Mouse (Mus musculus) kidney, postnatal 0 days (tissue): Measurements from ENCODE around the gene Ppp2r5e. TPM values are rescaled to one million over a fixed set of nuclear protein-coding genes. Genes with fewer than 3 reads are reported as not detected.

Source experiments
- ATAC-seq: fragments of 200-750 bp; cut with Nextera tagmentation; replicated peaks from 2 replicates; pipeline ENCODE4 v1.8.0; 2017; ENCODE audit warnings: low read depth, moderate number of reproducible peaks, moderate TSS enrichment, moderate library complexity; ENCODE audit not compliant: low FRiP score
- DNase-seq: peaks from one replicate; pipeline ENCODE4 v3.0.0-alpha.2; 2016; ENCODE audit warnings: low spot score
- H3K27ac ChIP-seq: fragments of 300-500 bp; sonication (generic); 2 replicates; pipeline ENCODE4 v1.5.1; 2014; ENCODE audit warnings: mild to moderate bottlenecking
- H3K27me3 ChIP-seq: fragments of 300-500 bp; sonication (generic); 2 replicates; pipeline ENCODE4 v1.6.1; 2014; ENCODE audit warnings: low read length, mixed read lengths; ENCODE audit not compliant: insufficient read depth
- H3K36me3 ChIP-seq: fragments of 300-500 bp; sonication (generic); 2 replicates; pipeline ENCODE4 v1.6.1; 2014; ENCODE audit warnings: low read length, mixed read lengths; ENCODE audit not compliant: insufficient read depth
- H3K4me1 ChIP-seq: fragments of 300-500 bp; sonication (generic); replicated peaks from 2 replicates; pipeline ENCODE4 v1.6.1; 2014; ENCODE audit warnings: antibody characterized with exemption, low read length, mixed read lengths; ENCODE audit not compliant: insufficient read depth
- H3K4me2 ChIP-seq: fragments of 300-500 bp; sonication (generic); 2 replicates; pipeline ENCODE4 v1.6.1; 2014; ENCODE audit warnings: mild to moderate bottlenecking, low read length, moderate library complexity, mixed read lengths
- H3K4me3 ChIP-seq: fragments of 300-500 bp; sonication (generic); replicated peaks from 2 replicates; pipeline ENCODE4 v1.5.1; 2014; ENCODE audit warnings: low read depth, low read length
- H3K9ac ChIP-seq: fragments of 300-500 bp; sonication (generic); 2 replicates; pipeline ENCODE4 v1.6.1; 2014; ENCODE audit warnings: low read depth, low read length
- H3K9me3 ChIP-seq: fragments of 300-500 bp; sonication (generic); replicated peaks from 2 replicates; pipeline ENCODE4 v1.6.1; 2016; ENCODE audit warnings: low read length, inconsistent platforms, mixed read lengths
- CTCF ChIP-seq: IDR thresholded peaks from 2 replicates; pipeline ENCODE4 v1.5.1; 2016; ENCODE audit warnings: antibody characterized with exemption, low read depth, mild to moderate bottlenecking, moderate library complexity
- WGBS: fragments of 180-500 bp; shearing (Covaris S2); extraction: QIAGEN DNeasy Blood & Tissue Kit; methylation state at CpG from one replicate; pipeline ENCODE4 v1.1.7; 2014; 5-methylcytosine and 5-hydroxymethylcytosine counted together
- polyA plus RNA-seq: library from polyadenylated mRNA; unstranded; fragments of >200 nt; fragmentation: Nextera tagmentation; extraction: Ambion mirVana; gene quantifications from 2 replicates; pipeline ENCODE4 v1.2.1, GENCODE M21; 2015

Gene Ppp2r5e
- polyA plus RNA-seq, 1 experiment from 2014 or later, result 16.0 TPM

DNA sequence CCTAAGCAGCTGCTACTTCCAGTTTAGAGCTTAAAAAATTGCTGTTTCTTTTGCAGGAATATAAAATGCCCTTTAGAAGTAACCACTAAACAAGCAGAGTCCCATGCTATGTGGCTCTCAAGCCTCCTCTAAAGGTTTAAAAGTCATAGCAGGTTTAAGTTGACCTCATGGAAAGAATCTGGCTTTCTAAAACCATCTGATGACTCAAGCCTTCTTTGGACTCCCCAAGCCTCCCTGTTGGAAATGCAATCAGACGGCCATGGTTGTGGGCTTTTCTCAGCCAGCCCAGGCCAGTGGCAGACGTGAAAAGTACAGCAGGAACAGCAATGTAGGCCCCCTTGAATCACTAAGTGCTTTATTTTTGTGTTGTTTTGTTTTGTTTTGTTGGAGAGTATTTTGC is 51.4 kb downstream of the Ppp2r5e start:
- Histone ChIP-seq H3K4me2 (no peak overlapping the region), H3K9me3 (no peaks in the 10 kb centered on the region), H3K4me1 (peaks cover 11% of the 10 kb centered on the region; the same call in 1 of the 2 replicates), H3K4me3 (no peak overlapping the region), H3K36me3 (no peaks in the 10 kb centered on the region), H3K27ac (0 out of 2 replicates have a peak overlapping the region, but pooled peaks have one; percentile 8), H3K9ac (no peak overlapping the region), H3K27me3 (no peaks in the 10 kb centered on the region)
- no peak for DNase-seq
- no peak for TF ChIP-seq CTCF
- WGBS, result 77% methylated on average over 2 of the region's 2 CpGs
- ATAC-seq, result no peak

DNA sequence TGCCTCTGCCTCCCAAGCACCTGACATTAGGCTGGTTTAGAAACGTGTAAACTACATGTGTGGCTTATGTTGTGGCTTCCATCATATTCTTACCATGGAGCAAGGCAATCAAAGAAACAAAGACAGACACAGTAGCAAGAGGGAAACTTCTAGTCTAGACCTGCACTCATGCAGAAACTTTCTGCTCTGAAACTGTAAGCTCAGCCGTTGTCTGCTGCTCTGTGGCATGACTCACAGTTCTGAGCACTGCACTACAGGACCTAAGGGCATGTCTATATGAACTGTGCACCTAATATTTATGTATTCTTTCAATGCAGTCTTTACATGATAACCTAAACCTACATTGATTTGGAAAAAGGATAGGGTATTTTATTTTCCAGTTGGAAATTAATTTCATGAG is 51.8 kb downstream of the Ppp2r5e start:
- no peak for TF ChIP-seq CTCF
- ATAC-seq (no peak), DNase-seq (no peak)
- Histone ChIP-seq H3K9me3 (no peaks in the 10 kb centered on the region), H3K27me3 (no peaks in the 10 kb centered on the region), H3K4me2 (no peak overlapping the region), H3K4me3 (no peak overlapping the region), H3K27ac (no peak overlapping the region), H3K9ac (no peak overlapping the region), H3K36me3 (no peaks in the 10 kb centered on the region), H3K4me1 (peaks cover 11% of the 10 kb centered on the region; the same call in 1 of the 2 replicates)
- 64% methylated on average over 2 of the region's 2 CpGs for WGBS

DNA sequence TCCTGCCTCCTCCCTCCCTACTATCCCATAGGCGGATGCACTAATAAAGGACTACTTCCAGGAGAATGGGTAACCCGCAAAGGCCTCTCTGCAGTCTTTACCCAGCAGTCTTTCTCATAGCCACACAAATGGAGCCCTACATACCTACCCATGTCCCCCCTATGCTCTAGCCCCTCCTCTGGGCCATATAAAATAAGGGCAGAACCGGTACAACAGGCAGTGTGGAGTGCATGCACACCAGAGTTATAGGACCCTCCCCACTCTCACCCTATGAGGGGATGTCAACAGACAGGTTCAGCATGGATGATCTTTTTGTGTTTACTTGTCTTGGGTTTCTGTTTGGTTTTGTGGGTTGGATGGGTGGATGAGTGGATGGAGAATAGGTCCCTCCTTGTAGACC is 52.7 kb downstream of the Ppp2r5e start:
- no peak overlapping the region for H3K4me2 ChIP-seq
- no peak overlapping the region for H3K4me3 ChIP-seq
- no peak for TF ChIP-seq CTCF
- no peak overlapping the region for H3K9ac ChIP-seq
- H3K9me3 ChIP-seq, result no peaks in the 10 kb centered on the region
- peaks cover 11% of the 10 kb centered on the region; the same call in 1 of the 2 replicates for H3K4me1 ChIP-seq
- DNase-seq, result no peak
- ATAC-seq, result no peak
- H3K36me3 ChIP-seq, result no peaks in the 10 kb centered on the region
- WGBS, result 46% methylated on average over 3 of the region's 3 CpGs
- H3K27ac ChIP-seq, result no peak overlapping the region
- no peaks in the 10 kb centered on the region for H3K27me3 ChIP-seq

DNA sequence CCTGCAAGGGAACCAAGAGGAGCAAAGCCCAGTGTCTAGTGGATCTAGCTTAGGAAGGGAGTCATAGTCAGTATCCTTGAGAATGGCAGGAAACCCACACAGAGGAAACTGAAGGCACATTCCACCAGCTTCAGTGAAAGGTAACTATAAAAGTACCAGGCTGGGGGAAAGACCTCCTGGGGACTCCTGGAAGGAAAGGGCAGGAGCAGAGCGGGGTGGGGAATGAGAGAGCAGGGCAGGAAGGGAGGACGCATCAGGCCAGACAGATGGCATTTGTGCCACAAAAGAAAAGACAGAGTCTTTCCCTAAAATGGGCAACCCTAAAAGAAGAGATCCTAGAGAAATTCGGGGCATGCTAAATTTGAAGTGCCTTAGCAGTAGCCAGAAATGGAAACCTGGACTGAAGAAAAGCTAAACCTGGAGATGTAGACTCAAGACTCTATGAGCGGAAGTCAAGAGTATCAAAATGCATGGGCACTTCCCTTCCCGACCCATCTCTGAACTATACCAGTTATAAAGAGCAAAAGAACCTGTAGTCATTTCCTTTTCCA is 55.3 kb downstream of the Ppp2r5e start:
- 69% methylated on average over 5 of the region's 5 CpGs for WGBS
- no peak overlapping the region for H3K9ac ChIP-seq
- H3K4me1 ChIP-seq, result peaks cover 6% of the 10 kb centered on the region; the same call in 1 of the 2 replicates
- no peak for TF ChIP-seq CTCF
- no peak for DNase-seq
- no peak overlapping the region for H3K4me3 ChIP-seq
- ATAC-seq, result no peak
- H3K36me3 ChIP-seq, result no peaks in the 10 kb centered on the region
- no peak overlapping the region for H3K4me2 ChIP-seq
- no peaks in the 10 kb centered on the region for H3K27me3 ChIP-seq
- H3K27ac ChIP-seq, result no peak overlapping the region
- H3K9me3 ChIP-seq, result no peaks in the 10 kb centered on the region

DNA sequence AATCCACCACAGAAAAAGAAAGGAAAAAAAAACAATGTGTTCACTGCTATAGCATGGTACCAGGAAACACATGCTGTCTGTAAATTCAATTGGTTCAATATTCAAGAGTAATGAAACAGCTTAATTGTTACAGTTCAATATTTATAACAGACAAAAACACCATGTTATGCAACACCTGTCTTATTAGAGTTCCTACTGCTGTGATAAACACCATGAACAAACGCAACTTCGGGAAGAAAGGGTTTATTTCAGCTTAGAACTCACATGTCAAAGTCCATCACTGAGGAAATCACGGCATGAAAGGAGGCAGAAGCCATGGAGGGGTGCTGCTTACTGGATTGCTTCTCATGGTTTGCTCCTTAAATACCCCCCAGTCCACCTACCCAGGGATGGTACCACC is 56.8 kb downstream of the Ppp2r5e start:
- ATAC-seq (no peak), DNase-seq (no peak)
- no peak overlapping the region for H3K4me2 ChIP-seq
- TF ChIP-seq CTCF, result no peak
- WGBS, result 74% methylated on average over 3 of the region's 3 CpGs
- no peak overlapping the region for H3K9ac ChIP-seq
- H3K27me3 ChIP-seq, result no peaks in the 10 kb centered on the region
- no peaks in the 10 kb centered on the region for H3K9me3 ChIP-seq
- H3K36me3 ChIP-seq, result no peaks in the 10 kb centered on the region
- no peak overlapping the region for H3K4me3 ChIP-seq
- H3K27ac ChIP-seq, result no peak overlapping the region
- peaks cover 6% of the 10 kb centered on the region; the same call in 1 of the 2 replicates for H3K4me1 ChIP-seq

DNA sequence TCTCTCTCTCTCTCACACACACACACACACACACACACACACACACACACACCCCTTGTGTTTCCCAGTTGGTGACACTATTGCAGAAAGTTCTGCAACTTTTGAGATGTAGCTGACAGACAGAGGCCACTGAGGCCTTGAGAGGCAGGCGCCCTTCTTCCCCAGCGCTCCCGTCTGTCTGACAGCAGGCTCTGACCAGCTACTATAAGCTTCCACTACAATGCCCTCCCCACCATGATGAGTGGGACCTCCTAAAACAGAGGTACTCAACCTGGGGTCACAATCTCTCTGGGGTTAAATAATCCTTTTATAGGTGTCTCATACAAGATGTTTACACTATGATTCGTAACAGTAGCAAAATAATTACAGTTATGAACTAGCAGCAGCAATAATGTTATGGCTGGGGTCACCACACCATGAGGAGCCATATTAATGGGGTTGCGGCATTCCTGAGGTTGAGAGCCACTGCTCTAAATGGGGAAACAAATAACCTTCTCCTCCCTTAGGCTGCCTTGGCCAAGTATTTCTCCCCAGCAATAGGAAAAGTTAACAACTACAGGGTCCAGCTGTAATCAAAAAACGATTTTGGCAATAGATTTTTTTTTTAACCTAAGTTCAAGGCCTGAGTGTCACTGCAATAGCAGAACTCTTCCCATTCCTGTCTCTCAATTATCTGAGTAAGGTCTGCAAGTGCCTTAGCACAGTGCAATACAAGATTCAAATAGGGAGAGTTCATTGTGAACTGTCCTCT is 58.2 kb downstream of the Ppp2r5e start:
- no peak overlapping the region for H3K27ac ChIP-seq
- DNase-seq, result no peak
- H3K27me3 ChIP-seq, result no peaks in the 10 kb centered on the region
- TF ChIP-seq CTCF, result no peak
- no peaks in the 10 kb centered on the region for H3K9me3 ChIP-seq
- no peak overlapping the region for H3K4me3 ChIP-seq
- no peak overlapping the region for H3K4me2 ChIP-seq
- H3K4me1 ChIP-seq, result no peaks in the 10 kb centered on the region
- H3K9ac ChIP-seq, result no peak overlapping the region
- 83% methylated on average over 6 of the region's 6 CpGs for WGBS
- no peak for ATAC-seq
- no peaks in the 10 kb centered on the region for H3K36me3 ChIP-seq
